Mouse (Mus musculus) heart, embryonic 16.5 days (tissue): ENCODE measurements at regions not wholly inside any gene's neighbourhood (a gene's known extent, or its start where the extent isn't known, plus 50 kb on each side); places are given as distances from the start of the nearest gene placed in this dataset.

Experiments
- ATAC-seq: fragments of 200-750 bp; cut with Nextera tagmentation; replicated peaks from 2 replicates; pipeline ENCODE4 v1.8.0; 2017; ENCODE audit warnings: moderate number of reproducible peaks; ENCODE audit not compliant: insufficient read depth, low FRiP score; ENCODE audit errors: extremely low read depth
- H3K27ac ChIP-seq: fragments of 300-500 bp; sonication (generic); 2 replicates; pipeline ENCODE4 v1.5.1; 2014; ENCODE audit warnings: mild to moderate bottlenecking, low read length, control low read depth, moderate library complexity
- H3K27me3 ChIP-seq: fragments of 300-500 bp; sonication (generic); 2 replicates; pipeline ENCODE4 v1.6.1; 2014; ENCODE audit warnings: low read length, mixed read lengths; ENCODE audit not compliant: control insufficient read depth, insufficient read depth
- H3K36me3 ChIP-seq: fragments of 300-500 bp; sonication (generic); 2 replicates; pipeline ENCODE4 v1.6.1; 2014; ENCODE audit not compliant: control insufficient read depth, insufficient read depth
- H3K4me1 ChIP-seq: fragments of 300-500 bp; sonication (generic); 2 replicates; pipeline ENCODE4 v1.6.1; 2014; ENCODE audit warnings: low read length, mixed read lengths; ENCODE audit not compliant: control insufficient read depth, insufficient read depth
- H3K4me2 ChIP-seq: fragments of 300-500 bp; sonication (generic); 2 replicates; pipeline ENCODE4 v1.6.1; 2014; ENCODE audit warnings: low read depth, mild to moderate bottlenecking, control low read depth, low read length
- H3K4me3 ChIP-seq: fragments of 300-500 bp; sonication (generic); 2 replicates; pipeline ENCODE4 v1.5.1; 2014; ENCODE audit warnings: mild to moderate bottlenecking, control low read depth, low read length
- H3K9ac ChIP-seq: fragments of 300-500 bp; sonication (generic); 2 replicates; pipeline ENCODE4 v1.6.1; 2014; ENCODE audit warnings: low read length, control low read depth
- H3K9me3 ChIP-seq: fragments of 300-500 bp; sonication (generic); replicated peaks from 2 replicates; pipeline ENCODE4 v1.6.1; 2016; ENCODE audit warnings: low read length; ENCODE audit not compliant: control insufficient read depth
- WGBS: fragments of 180-500 bp; shearing (Covaris S2); extraction: QIAGEN DNeasy Blood & Tissue Kit; methylation state at CpG from one replicate; pipeline ENCODE4 v1.1.7; 2014; 5-methylcytosine and 5-hydroxymethylcytosine counted together

GRCm38 (mm10) chr4:106168741-106169140, 147.3 kb upstream of the Usp24 start:
- 74% methylated on average over 6 of the region's 6 CpGs for WGBS
- Histone ChIP-seq H3K27me3 (no peaks in the 10 kb centered on the region), H3K27ac (no peak overlapping the region), H3K9ac (no peak overlapping the region), H3K4me3 (no peak overlapping the region), H3K4me2 (no peak overlapping the region), H3K4me1 (no peaks in the 10 kb centered on the region), H3K9me3 (peaks cover 8% of the 10 kb centered on the region; the same call in 1 of the 2 replicates), H3K36me3 (no peaks in the 10 kb centered on the region)
- no peak for ATAC-seq

- WGBS: 90% methylated on average over 4 of the region's 4 CpGs
- Histone ChIP-seq H3K4me1 (no peaks in the 10 kb centered on the region; the same call in 1 of the 2 replicates), H3K4me2 (no peak overlapping the region), H3K27ac (no peak overlapping the region), H3K9me3 (peaks cover 8% of the 10 kb centered on the region; the same call in 1 of the 2 replicates), H3K4me3 (no peak overlapping the region), H3K36me3 (no peaks in the 10 kb centered on the region), H3K27me3 (no peaks in the 10 kb centered on the region), H3K9ac (no peak overlapping the region)
- no peak for ATAC-seq
Observed at GRCm38 (mm10) chr4:106169466-106169865, 146.5 kb upstream of the Usp24 start.

GRCm38 (mm10) chr4:106170731-106171130, 145.3 kb upstream of the Usp24 start:
- ATAC-seq: peak; percentile 81
- Histone ChIP-seq H3K9me3 (peaks cover 8% of the 10 kb centered on the region; the same call in 1 of the 2 replicates), H3K4me1 (peaks cover 7% of the 10 kb centered on the region), H3K27ac (peak overlapping the region; percentile 40), H3K4me3 (no peak overlapping the region), H3K4me2 (no peak overlapping the region), H3K27me3 (no peaks in the 10 kb centered on the region), H3K9ac (no peak overlapping the region), H3K36me3 (no peaks in the 10 kb centered on the region)
- WGBS: 29% methylated on average over 8 of the region's 8 CpGs

- no peaks in the 10 kb centered on the region for H3K27me3 ChIP-seq
- H3K36me3 ChIP-seq: no peaks in the 10 kb centered on the region
- H3K4me1 ChIP-seq: peaks cover 10% of the 10 kb centered on the region
- no peak overlapping the region for H3K4me2 ChIP-seq
- 23% methylated on average over 5 of the region's 5 CpGs for WGBS
- ATAC-seq: no peak
- H3K9ac ChIP-seq: no peak overlapping the region
- H3K27ac ChIP-seq: 0 out of 2 replicates have a peak overlapping the region, but pooled peaks have one; percentile 39
- no peak overlapping the region for H3K4me3 ChIP-seq
- 0 out of 2 replicates have a peak, but pooled peaks cover 3% of the 10 kb centered on the region for H3K9me3 ChIP-seq
Observed at GRCm38 (mm10) chr4:106175352-106175751, 140.7 kb upstream of the Usp24 start.

- no peaks in the 10 kb centered on the region for H3K36me3 ChIP-seq
- H3K9ac ChIP-seq: no peak overlapping the region
- no peak overlapping the region for H3K4me3 ChIP-seq
- no peaks in the 10 kb centered on the region for H3K9me3 ChIP-seq
- no peaks in the 10 kb centered on the region for H3K27me3 ChIP-seq
- ATAC-seq: no peak
- H3K4me2 ChIP-seq: no peak overlapping the region
- WGBS: 81% methylated on average over 13 of the region's 13 CpGs
- H3K27ac ChIP-seq: no peak overlapping the region
- no peaks in the 10 kb centered on the region for H3K4me1 ChIP-seq
Observed at GRCm38 (mm10) chr4:106185745-106186501, 130.1 kb upstream of the Usp24 start.

- Histone ChIP-seq H3K36me3 (no peaks in the 10 kb centered on the region), H3K4me1 (no peaks in the 10 kb centered on the region), H3K9ac (no peak overlapping the region), H3K27ac (no peak overlapping the region), H3K9me3 (no peaks in the 10 kb centered on the region), H3K27me3 (no peaks in the 10 kb centered on the region), H3K4me3 (no peak overlapping the region), H3K4me2 (no peak overlapping the region)
- WGBS: 80% methylated on average over 7 of the region's 7 CpGs
- ATAC-seq: no peak
Observed at GRCm38 (mm10) chr4:106186684-106187083, 129.3 kb upstream of the Usp24 start.

GRCm38 (mm10) chr4:106190248-106190647, 125.8 kb upstream of the Usp24 start:
- WGBS: 75% methylated on average over 4 of the region's 4 CpGs
- ATAC-seq: no peak
- Histone ChIP-seq H3K36me3 (no peaks in the 10 kb centered on the region), H3K27ac (no peak overlapping the region), H3K4me3 (no peak overlapping the region), H3K27me3 (no peaks in the 10 kb centered on the region), H3K4me2 (no peak overlapping the region), H3K4me1 (peaks cover 8% of the 10 kb centered on the region; the same call in 1 of the 2 replicates), H3K9me3 (no peaks in the 10 kb centered on the region), H3K9ac (no peak overlapping the region)

- no peaks in the 10 kb centered on the region for H3K36me3 ChIP-seq
- H3K9me3 ChIP-seq: no peaks in the 10 kb centered on the region
- H3K9ac ChIP-seq: no peak overlapping the region
- no peak overlapping the region for H3K4me2 ChIP-seq
- H3K27me3 ChIP-seq: no peaks in the 10 kb centered on the region
- H3K4me3 ChIP-seq: no peak overlapping the region
- no peak for ATAC-seq
- whole genome bisulfite sequencing: 87% methylated on average over 8 of the region's 8 CpGs
- peaks cover 11% of the 10 kb centered on the region; the same call in 1 of the 2 replicates for H3K4me1 ChIP-seq
- no peak overlapping the region for H3K27ac ChIP-seq
Observed at GRCm38 (mm10) chr4:106191331-106191730, 124.7 kb upstream of the Usp24 start.

- Histone ChIP-seq H3K27ac (no peak overlapping the region), H3K36me3 (no peaks in the 10 kb centered on the region), H3K4me3 (no peak overlapping the region), H3K4me2 (no peak overlapping the region), H3K9me3 (no peaks in the 10 kb centered on the region), H3K27me3 (no peaks in the 10 kb centered on the region), H3K4me1 (peaks cover 11% of the 10 kb centered on the region; the same call in 1 of the 2 replicates), H3K9ac (no peak overlapping the region)
- 80% methylated on average over 3 of the region's 3 CpGs for WGBS
- no peak for ATAC-seq
Observed at GRCm38 (mm10) chr4:106191843-106192242, 124.2 kb upstream of the Usp24 start.
